Mouse (Mus musculus) midbrain, embryonic 14.5 days (tissue): ENCODE measurements at regions not wholly inside any gene's neighbourhood (a gene's known extent, or its start where the extent isn't known, plus 50 kb on each side); places are given as distances from the start of the nearest gene placed in this dataset.

Source experiments
- ATAC-seq: fragments of 200-750 bp; cut with Nextera tagmentation; 2 replicates; pipeline ENCODE4 v1.8.0; 2017; ENCODE audit warnings: moderate number of reproducible peaks, moderate library complexity; ENCODE audit not compliant: low FRiP score, low TSS enrichment
- DNase-seq: peaks from one replicate; pipeline ENCODE4 v3.0.0-alpha.2; 2015
- H3K27ac ChIP-seq: fragments of 300-500 bp; sonication (generic); replicated peaks from 2 replicates; pipeline ENCODE4 v1.5.1; 2014; ENCODE audit warnings: mild to moderate bottlenecking, low read depth, low read length, moderate library complexity
- H3K27me3 ChIP-seq: fragments of 300-500 bp; sonication (generic); 2 replicates; pipeline ENCODE4 v1.6.1; 2014; ENCODE audit warnings: low read length, control low read depth, mixed read lengths; ENCODE audit not compliant: control insufficient read depth, insufficient read depth
- H3K36me3 ChIP-seq: fragments of 300-500 bp; sonication (generic); 2 replicates; pipeline ENCODE4 v1.6.1; 2014; ENCODE audit warnings: low read length, control low read depth; ENCODE audit not compliant: control insufficient read depth, insufficient read depth
- H3K4me1 ChIP-seq: fragments of 300-500 bp; sonication (generic); 2 replicates; pipeline ENCODE4 v1.6.1; 2014; ENCODE audit warnings: mild to moderate bottlenecking, antibody characterized with exemption, low read length, control low read depth; ENCODE audit not compliant: control insufficient read depth, insufficient read depth
- H3K4me2 ChIP-seq: fragments of 300-500 bp; sonication (generic); 2 replicates; pipeline ENCODE4 v1.6.1; 2014; ENCODE audit warnings: mild to moderate bottlenecking, low read length, moderate library complexity
- H3K4me3 ChIP-seq: fragments of 300-500 bp; sonication (generic); replicated peaks from 2 replicates; pipeline ENCODE4 v1.5.1; 2014; ENCODE audit warnings: low read depth, low read length
- H3K9ac ChIP-seq: fragments of 300-500 bp; sonication (generic); replicated peaks from 2 replicates; pipeline ENCODE4 v1.6.1; 2014; ENCODE audit warnings: mild to moderate bottlenecking, low read length, moderate library complexity
- H3K9me3 ChIP-seq: fragments of 300-500 bp; sonication (generic); 2 replicates; pipeline ENCODE4 v1.6.1; 2016; ENCODE audit warnings: low read length, control low read depth, mixed read lengths; ENCODE audit not compliant: control insufficient read depth
- WGBS: fragments of 180-500 bp; shearing (Covaris S2); extraction: QIAGEN DNeasy Blood & Tissue Kit; methylation state at CpG from one replicate; pipeline ENCODE4 v1.1.7; 2014; 5-methylcytosine and 5-hydroxymethylcytosine counted together

GRCm38 (mm10) chr13:107873244-107873667 is 171.0 kb upstream of the Smim15 start:
- peaks cover 19% of the 10 kb centered on the region for H3K4me1 ChIP-seq

DNA sequence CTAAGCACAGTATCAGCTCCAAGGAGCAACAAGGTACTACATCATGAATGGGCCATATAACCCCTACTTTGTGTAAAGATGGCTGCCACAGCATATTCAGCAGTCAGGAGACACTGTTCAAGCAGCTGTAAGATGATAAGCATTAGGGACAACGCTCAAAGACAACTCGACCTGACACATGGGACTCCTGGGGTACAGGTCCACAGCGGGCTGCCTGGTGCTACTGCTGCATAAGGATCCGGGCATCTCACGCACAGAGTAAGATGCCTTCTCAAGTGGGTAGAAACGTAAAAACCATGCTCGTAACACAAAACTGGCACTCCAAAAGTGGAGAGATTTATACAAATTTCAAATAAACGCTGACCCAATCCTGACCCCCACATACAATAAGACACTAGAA is 171.7 kb upstream of the Smim15 start:
- no peak overlapping the region for H3K9ac ChIP-seq
- H3K9me3 ChIP-seq = no peaks in the 10 kb centered on the region
- H3K36me3 ChIP-seq = no peaks in the 10 kb centered on the region
- ATAC-seq (no peak), DNase-seq (no peak)
- 86% methylated on average over 8 of the region's 8 CpGs for WGBS
- H3K4me2 ChIP-seq = no peak overlapping the region
- H3K4me3 ChIP-seq = no peak overlapping the region
- no peak overlapping the region for H3K27ac ChIP-seq
- H3K4me1 ChIP-seq = peaks cover 19% of the 10 kb centered on the region
- H3K27me3 ChIP-seq = no peaks in the 10 kb centered on the region

More at GRCm38 (mm10) chr13:107873244-107873667, 171.0 kb upstream of the Smim15 start:
- DNase-seq (no peak), ATAC-seq (no peak)
- H3K4me3 ChIP-seq = no peak overlapping the region
- no peak overlapping the region for H3K4me2 ChIP-seq
- no peaks in the 10 kb centered on the region for H3K36me3 ChIP-seq
- no peaks in the 10 kb centered on the region for H3K9me3 ChIP-seq
- H3K27me3 ChIP-seq = no peaks in the 10 kb centered on the region
- 71% methylated on average over 2 of the region's 2 CpGs for WGBS
- H3K27ac ChIP-seq = no peak overlapping the region
- H3K9ac ChIP-seq = no peak overlapping the region

DNA sequence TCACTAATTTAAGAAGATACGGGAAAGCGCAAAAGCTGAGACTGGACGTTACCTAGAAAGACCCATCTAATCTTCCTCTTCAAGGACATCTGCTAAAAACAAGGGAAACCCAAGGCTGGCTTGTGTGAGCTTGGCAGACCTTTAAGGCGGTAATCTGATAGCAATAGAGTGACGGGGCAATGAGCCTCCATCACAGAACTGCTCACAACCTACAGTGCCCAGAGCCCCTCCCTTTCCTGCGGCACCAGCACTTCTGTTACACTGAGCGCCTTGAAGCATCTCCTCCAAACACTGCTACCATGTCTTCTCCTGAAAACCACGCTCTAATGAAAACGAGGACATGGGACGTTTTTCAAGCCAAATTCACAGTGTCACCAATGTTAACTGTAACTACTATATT is 172.1 kb upstream of the Smim15 start:
- Histone ChIP-seq H3K4me1 (peaks cover 19% of the 10 kb centered on the region), H3K4me2 (no peak overlapping the region), H3K9me3 (no peaks in the 10 kb centered on the region), H3K9ac (no peak overlapping the region), H3K27me3 (no peaks in the 10 kb centered on the region), H3K36me3 (no peaks in the 10 kb centered on the region), H3K27ac (no peak overlapping the region), H3K4me3 (no peak overlapping the region)
- DNase-seq (no peak), ATAC-seq (no peak)
- 69% methylated on average over 10 of the region's 10 CpGs for WGBS

GRCm38 (mm10) chr13:107868906-107869305 is 175.3 kb upstream of the Smim15 start:
- Histone ChIP-seq H3K4me1 (peaks cover 16% of the 10 kb centered on the region), H3K27me3 (no peaks in the 10 kb centered on the region), H3K9me3 (no peaks in the 10 kb centered on the region), H3K36me3 (no peaks in the 10 kb centered on the region), H3K9ac (no peak overlapping the region), H3K4me3 (no peak overlapping the region), H3K4me2 (no peak overlapping the region), H3K27ac (no peak overlapping the region)
- DNase-seq (no peak), ATAC-seq (no peak)
- WGBS = 88% methylated on average over 7 of the region's 7 CpGs

- H3K4me3 ChIP-seq = no peak overlapping the region
- no peak overlapping the region for H3K9ac ChIP-seq
- DNase-seq = no peak
- no peaks in the 10 kb centered on the region for H3K36me3 ChIP-seq
- H3K9me3 ChIP-seq = no peaks in the 10 kb centered on the region
- H3K27me3 ChIP-seq = no peaks in the 10 kb centered on the region
- ATAC-seq = no peak
- no peak overlapping the region for H3K4me2 ChIP-seq
- H3K27ac ChIP-seq = no peak overlapping the region
- 92% methylated on average over 4 of the region's 4 CpGs for WGBS
- H3K4me1 ChIP-seq = peaks cover 10% of the 10 kb centered on the region
Observed at GRCm38 (mm10) chr13:107866825-107867224, 177.4 kb upstream of the Smim15 start.

DNA sequence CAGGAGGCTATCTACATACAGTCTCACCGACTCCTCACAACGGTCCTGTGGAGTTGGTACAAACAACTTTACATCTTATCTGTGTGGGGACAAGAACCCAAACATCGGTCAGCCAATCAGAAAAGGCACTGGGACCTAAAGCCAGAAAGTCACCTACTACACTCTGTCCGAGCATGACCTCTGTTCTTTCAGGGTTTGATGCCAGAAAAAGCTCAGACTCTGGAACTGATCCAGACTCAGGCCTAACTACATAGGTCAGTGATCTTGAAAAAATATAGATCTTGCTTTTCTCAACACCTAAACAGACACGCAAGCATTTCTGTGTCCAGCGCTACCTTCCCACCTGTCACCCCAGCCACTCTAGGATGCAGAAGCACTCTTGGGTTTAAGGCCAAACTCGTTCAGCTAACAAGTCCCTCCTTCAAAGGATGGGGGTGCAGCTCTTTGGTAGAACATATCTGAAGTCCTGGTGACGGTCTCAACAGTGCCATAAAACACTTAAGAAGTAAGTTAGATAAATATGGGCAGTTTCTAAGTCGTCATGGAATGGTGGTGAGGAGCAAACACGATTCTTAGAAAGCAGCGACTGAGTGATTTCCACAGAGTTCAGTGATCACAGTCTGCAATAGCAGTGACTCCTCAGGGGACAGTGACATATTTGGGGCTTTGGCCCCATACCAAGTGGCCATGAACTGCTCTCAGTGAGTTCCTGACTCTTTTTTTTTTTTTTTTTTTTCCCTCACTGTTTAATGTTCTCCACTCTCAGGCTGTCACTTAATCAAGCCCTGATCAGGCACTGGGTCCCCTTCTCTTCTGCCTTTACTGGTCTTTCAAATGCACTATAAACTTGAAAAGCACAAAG is 181.2 kb upstream of the Smim15 start:
- Histone ChIP-seq H3K27me3 (no peaks in the 10 kb centered on the region), H3K9ac (no peak overlapping the region), H3K4me2 (no peak overlapping the region), H3K4me3 (no peak overlapping the region), H3K27ac (no peak overlapping the region), H3K4me1 (peaks cover 17% of the 10 kb centered on the region), H3K36me3 (no peaks in the 10 kb centered on the region), H3K9me3 (no peaks in the 10 kb centered on the region)
- ATAC-seq (no peak), DNase-seq (no peak)
- 86% methylated on average over 11 of the region's 11 CpGs for WGBS

- no peak overlapping the region for H3K9ac ChIP-seq
- H3K36me3 ChIP-seq = no peaks in the 10 kb centered on the region
- no peak overlapping the region for H3K4me2 ChIP-seq
- no peaks in the 10 kb centered on the region for H3K9me3 ChIP-seq
- ATAC-seq (0 out of 2 replicates have a peak, but pooled peaks have one; percentile 37), DNase-seq (peak; percentile 35)
- 71% methylated on average over 17 of the region's 17 CpGs for WGBS
- H3K27ac ChIP-seq = 0 out of 2 replicates have a peak overlapping the region, but pooled peaks have one; percentile 5
- no peaks in the 10 kb centered on the region for H3K27me3 ChIP-seq
- H3K4me3 ChIP-seq = no peak overlapping the region
- peaks cover 17% of the 10 kb centered on the region for H3K4me1 ChIP-seq
Observed at GRCm38 (mm10) chr13:107861384-107862134, 182.7 kb upstream of the Smim15 start.

DNA sequence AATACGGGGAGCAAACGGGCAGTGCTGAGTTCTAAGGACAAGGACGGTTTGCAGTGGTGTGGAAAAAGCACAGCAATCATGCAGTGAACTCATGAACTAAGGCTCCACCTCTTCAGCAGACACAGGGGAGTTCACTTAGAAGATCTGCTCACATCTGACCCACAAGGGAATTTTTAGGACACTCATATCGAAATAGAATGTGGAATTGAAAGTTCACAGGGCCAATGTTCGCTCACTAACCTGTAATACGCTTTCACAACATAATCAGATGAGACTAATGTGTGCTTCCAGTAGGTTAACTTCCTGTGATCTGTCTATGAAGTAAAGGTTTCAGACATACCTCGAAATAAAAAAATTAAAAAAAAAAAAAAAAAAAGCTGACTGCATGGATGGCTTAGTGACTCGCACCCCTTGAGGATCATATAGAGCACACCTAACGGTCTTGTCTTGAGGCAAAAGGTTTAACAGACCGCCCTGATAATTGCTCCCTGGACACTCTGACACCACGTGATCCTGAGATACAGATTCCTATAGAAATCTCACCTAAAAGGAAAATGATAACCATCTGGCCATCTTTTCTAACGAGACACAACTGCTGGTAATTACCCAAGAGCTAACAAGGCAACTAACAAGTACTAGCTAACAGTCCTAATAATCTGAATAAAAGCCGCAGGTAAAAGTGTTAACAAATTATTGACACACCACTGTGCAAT is 187.0 kb upstream of the Smim15 start:
- Histone ChIP-seq H3K27me3 (no peaks in the 10 kb centered on the region), H3K27ac (no peak overlapping the region), H3K9me3 (no peaks in the 10 kb centered on the region), H3K4me1 (peaks cover 14% of the 10 kb centered on the region), H3K36me3 (no peaks in the 10 kb centered on the region), H3K9ac (no peak overlapping the region), H3K4me3 (no peak overlapping the region), H3K4me2 (no peak overlapping the region)
- DNase-seq (no peak), ATAC-seq (no peak)
- 72% methylated on average over 13 of the region's 13 CpGs for WGBS
